Mouse (Mus musculus): ENCODE results near the gene Slc22a15. TPM values are rescaled to one million over a fixed set of nuclear protein-coding genes. Genes with fewer than 3 reads are reported as not detected.

Gene Slc22a15
- 10 to 100 TPM; 64.3 to 74.8 TPM for total RNA-seq (2023)

GRCm38 (mm10) chr3:101923843-101924740 is at the start of gene Slc22a15:
Gene Slc22a15 (minus strand): TSS chr3:101924453.

GRCm38 (mm10) chr3:101848816-101849215 is 75.4 kb downstream of the Slc22a15 start, which contains the start of gene Mab21l3:
Gene Mab21l3 (minus strand): TSS chr3:101848959.

Other genes with a start within 250 kb of the Slc22a15 start
- not detected for gene Mab21l3, start 75.5 kb downstream of the Slc22a15 start, total RNA-seq (2023)
- not detected for gene Nhlh2, start 85.6 kb upstream of the Slc22a15 start, total RNA-seq (2023)
- not detected for gene Casq2, start 162.0 kb upstream of the Slc22a15 start, total RNA-seq (2023)